Mouse (Mus musculus): ENCODE data around the gene Eml1.

DNA sequence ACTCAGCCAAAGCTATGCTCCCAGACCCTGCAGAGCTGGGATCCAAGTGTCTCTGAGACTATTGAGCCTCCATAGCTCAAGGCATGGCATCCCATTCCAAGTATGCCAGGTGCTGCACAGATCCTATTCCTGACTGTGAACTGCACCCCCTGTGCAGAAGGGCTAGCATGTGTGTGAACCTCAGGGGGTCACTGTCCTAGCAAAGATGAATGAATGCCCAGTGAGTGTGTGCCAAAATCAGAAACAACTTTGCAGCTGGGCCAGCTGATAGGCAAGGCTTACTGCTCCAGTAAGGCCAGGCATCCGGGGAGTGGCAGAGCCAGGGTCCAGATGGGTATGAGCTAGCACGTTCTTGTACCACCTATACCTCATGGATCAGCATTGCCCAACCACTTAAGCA, 76.0 kb downstream of the Eml1 start:
- TF ChIP-seq CHD2 (IDR thresholded peaks at IDR 0.05; ENCODE audit: low read depth, low read length): no peak
- no peak for TF ChIP-seq MAFK (IDR thresholded peaks at IDR 0.05; ENCODE audit: insufficient read depth, low read depth, low read length)
- no peak for TF ChIP-seq ZC3H11A (IDR thresholded peaks at IDR 0.05; ENCODE audit: borderline replicate concordance, low read depth, low read length)
- no peak for TF ChIP-seq ZNF384 (IDR thresholded peaks at IDR 0.05; ENCODE audit: low read depth, low read length)
